Mouse (Mus musculus): ENCODE measurements around the gene Rps6ka2. TPM values are rescaled to one million over a fixed set of nuclear protein-coding genes. Genes with fewer than 3 reads are reported as not detected.
A peak's percentile ranks its signal among the peaks of the same experiment; 100 is the strongest.
"Not testable (repeated sequence)": the region's sequence is repeated elsewhere in the genome, so short reads cannot be mapped to it uniquely, and the experiment has no call there.

Rps6ka2 gene
- polyA plus RNA-seq, 1 experiment from 2014 or later: 22.5 TPM

GRCm38 (mm10) chr17:7285292-7285691, 115.4 kb downstream of the Rps6ka2 start:
- peaks cover 26% of the 10 kb centered on the region for H3K4me1 ChIP-seq (replicated peaks)
- no peak overlapping the region for H3K9ac ChIP-seq
- H3K4me2 ChIP-seq: no peak overlapping the region
- peak overlapping the region; percentile 44; the same call in 1 of the 2 replicates for H3K27ac ChIP-seq (replicated peaks)
- no peaks in the 10 kb centered on the region for H3K27me3 ChIP-seq
- no peaks in the 10 kb centered on the region for H3K9me3 ChIP-seq
- no peak for ATAC-seq (ENCODE audit: low FRiP score, low read depth)
- WGBS: 91% methylated on average over 12 of the region's 12 CpGs
- H3K4me3 ChIP-seq: no peak overlapping the region
- peaks cover 12% of the 10 kb centered on the region for H3K36me3 ChIP-seq

DNA sequence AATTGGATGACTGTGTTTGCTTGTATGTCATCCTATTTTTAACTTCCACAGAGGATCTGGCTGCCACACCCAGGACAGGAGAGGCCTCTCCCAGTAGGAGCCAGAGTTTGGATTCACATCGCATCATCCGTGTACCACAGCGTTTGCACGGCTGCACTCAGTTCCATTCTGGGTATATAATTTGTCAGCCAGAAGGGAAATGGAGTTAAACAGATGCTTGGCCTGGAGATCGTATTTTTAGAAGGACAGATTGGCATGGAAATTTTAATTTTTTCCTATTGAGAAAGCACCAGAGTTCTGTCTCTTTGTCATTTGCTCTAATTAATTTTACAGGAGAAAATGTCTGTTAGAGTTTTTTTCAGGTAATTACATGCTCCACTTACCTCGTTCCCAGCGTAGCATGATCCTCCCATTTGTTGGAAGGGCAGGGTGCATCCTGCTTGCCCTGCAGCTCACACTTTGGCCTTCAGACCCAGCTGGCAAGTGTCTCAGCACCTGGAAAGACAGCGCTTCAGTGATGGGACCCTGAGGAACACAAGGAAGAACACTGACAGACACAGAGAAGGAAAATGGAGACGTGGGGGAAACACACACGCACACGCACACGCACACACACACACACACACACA, 116.6 kb downstream of the Rps6ka2 start:
- peaks cover 26% of the 10 kb centered on the region for H3K4me1 ChIP-seq (replicated peaks)
- H3K9ac ChIP-seq: no peak overlapping the region
- WGBS: 60% methylated on average over 11 of the region's 12 CpGs
- H3K4me2 ChIP-seq: no peak overlapping the region
- no peaks in the 10 kb centered on the region for H3K27me3 ChIP-seq
- H3K4me3 ChIP-seq: no peak overlapping the region
- H3K36me3 ChIP-seq: peaks cover 10% of the 10 kb centered on the region
- ATAC-seq (ENCODE audit: low FRiP score, low read depth): no peak
- H3K27ac ChIP-seq (replicated peaks): 0 out of 2 replicates have a peak overlapping the region, but pooled peaks have one; percentile 43
- H3K9me3 ChIP-seq: no peaks in the 10 kb centered on the region

DNA sequence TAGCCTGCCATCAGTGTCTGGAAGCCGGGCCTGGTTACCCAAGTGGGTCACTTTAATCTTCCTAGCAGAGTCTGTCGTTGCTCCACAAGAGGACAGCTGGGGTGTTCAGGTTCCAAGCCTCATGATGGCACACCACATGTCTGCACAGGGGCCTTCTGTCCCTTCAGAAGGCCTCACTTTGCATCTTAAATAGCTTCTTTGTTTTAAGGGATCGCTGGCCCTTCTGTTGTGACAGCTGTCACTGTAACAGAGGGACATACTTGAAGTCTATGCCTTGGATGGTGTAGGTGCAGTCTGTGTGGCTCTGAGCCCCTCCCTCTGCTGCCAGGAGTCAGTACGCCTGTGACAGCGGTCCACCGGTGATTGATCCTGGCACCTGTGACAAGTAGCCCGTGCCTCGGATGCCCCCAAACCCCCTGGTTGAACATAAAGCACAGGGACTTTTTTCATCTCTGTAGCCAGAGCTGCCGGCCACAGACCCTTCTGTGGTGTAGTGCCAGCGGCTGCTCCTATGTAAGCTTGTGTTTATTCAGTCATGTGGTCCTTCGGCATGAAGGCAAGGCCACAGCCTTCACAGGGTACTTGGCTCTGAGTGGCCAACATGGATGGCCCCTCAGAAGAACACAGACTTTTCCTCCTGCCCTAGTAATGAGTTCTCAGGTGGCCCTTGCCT, 122.2 kb downstream of the Rps6ka2 start:
- peak; percentile 79; the same call in 1 of the 2 replicates for ATAC-seq (ENCODE audit: low FRiP score, low read depth)
- Histone ChIP-seq H3K4me1 (replicated peaks) (peaks cover 11% of the 10 kb centered on the region), H3K9ac (no peak overlapping the region), H3K27ac (replicated peaks) (0 out of 2 replicates have a peak overlapping the region, but pooled peaks have one; percentile 8), H3K4me2 (no peak overlapping the region), H3K9me3 (no peaks in the 10 kb centered on the region), H3K27me3 (no peaks in the 10 kb centered on the region), H3K36me3 (no peaks in the 10 kb centered on the region), H3K4me3 (no peak overlapping the region)
- whole genome bisulfite sequencing: 49% methylated on average over 11 of the region's 11 CpGs

DNA sequence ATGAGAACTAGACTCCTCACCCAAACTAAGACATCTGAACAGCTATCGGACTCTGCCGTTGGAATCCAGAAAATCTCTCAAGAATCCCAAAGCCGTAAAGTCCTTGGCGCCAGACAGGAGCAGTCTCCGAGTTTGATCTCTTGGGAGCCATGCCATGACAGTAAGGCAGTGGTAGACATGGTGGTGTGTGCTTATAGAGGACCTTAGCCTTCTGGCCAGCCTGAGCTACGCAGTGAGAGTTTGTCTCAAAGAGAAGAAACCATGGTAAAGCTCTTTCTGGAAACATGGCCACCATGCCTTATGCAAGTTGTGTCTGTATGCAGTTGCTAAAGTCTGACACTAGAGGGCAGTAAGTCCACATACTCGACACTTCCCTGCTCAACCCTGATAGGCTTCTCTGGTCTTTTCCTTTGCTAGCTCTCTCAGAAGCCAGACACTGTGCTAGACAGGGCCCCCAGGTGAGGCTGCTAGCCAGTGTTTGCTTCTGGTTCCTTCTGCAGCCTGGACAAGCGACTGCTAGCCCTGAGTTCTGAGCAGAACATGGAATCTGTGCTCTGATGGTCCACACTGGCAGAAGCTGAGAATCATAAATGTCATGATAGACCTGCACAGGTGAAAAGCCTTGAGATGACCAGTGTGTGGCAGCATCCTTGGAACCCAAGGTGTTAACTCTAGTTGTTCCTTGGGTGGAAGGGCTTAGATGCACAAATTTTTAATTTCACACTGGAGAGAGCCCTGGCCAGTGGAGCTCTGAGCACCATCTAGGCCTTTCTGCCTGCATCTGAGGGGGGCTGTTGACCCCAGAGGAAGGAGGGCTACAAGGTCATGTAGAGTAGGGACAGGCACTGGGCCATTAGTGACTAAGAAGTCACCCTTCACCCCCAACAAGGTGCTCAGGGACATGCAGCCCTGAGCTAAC, 136.6 kb downstream of the Rps6ka2 start:
- H3K4me2 ChIP-seq; H3K27me3 ChIP-seq; H3K9ac ChIP-seq; H3K36me3 ChIP-seq; H3K4me1 ChIP-seq (replicated peaks); H3K9me3 ChIP-seq; H3K4me3 ChIP-seq; H3K27ac ChIP-seq (replicated peaks): not testable (repeated sequence)
- peak; percentile 92 for ATAC-seq (ENCODE audit: low FRiP score, low read depth)
- WGBS: 70% methylated on average over 8 of the region's 8 CpGs

GRCm38 (mm10) chr17:7315693-7316382, 145.9 kb downstream of the Rps6ka2 start:
- not testable (repeated sequence) for H3K9me3 ChIP-seq; H3K4me3 ChIP-seq; H3K9ac ChIP-seq; H3K36me3 ChIP-seq; H3K27me3 ChIP-seq; H3K4me1 ChIP-seq (replicated peaks); H3K27ac ChIP-seq (replicated peaks); ATAC-seq (ENCODE audit: low FRiP score, low read depth); H3K4me2 ChIP-seq
- 79% methylated on average over 7 of the region's 8 CpGs for WGBS

- not testable (repeated sequence) for H3K27ac ChIP-seq (replicated peaks); H3K9ac ChIP-seq
These were observed 149.9 kb downstream of the Rps6ka2 start for GRCm38 (mm10) chr17:7319789-7320188.

DNA sequence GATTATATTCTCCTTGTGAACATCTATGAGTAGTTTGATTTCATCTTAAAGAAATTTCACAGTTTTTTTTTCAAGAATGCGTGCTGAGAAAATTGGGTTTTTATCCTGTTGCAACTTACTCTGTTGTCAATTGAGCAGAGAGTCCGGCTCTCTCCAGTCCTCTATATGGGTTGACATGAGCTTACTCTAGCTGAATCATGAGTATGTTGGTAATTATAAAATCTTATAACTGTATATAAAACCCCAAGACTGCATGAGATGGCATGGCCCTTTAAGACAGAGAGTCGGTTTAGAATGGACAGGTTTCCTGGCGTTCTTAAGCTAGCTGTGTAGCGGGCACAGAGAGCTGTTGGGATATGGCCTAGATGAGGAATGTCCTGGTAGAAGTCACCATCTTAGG, 154.4 kb downstream of the Rps6ka2 start, which contains the start of gene Tcp10a:
Gene Tcp10a, plus strand, starts transcription at position 301 of the 400 bp plus-strand sequence.
- WGBS: 94% methylated on average over 4 of the region's 5 CpGs
- H3K27me3 ChIP-seq; H3K4me1 ChIP-seq (replicated peaks); H3K9me3 ChIP-seq; H3K36me3 ChIP-seq; H3K4me2 ChIP-seq; H3K9ac ChIP-seq; ATAC-seq (ENCODE audit: low FRiP score, low read depth); H3K27ac ChIP-seq (replicated peaks); H3K4me3 ChIP-seq: not testable (repeated sequence)

More at GRCm38 (mm10) chr17:7319789-7320188, 149.9 kb downstream of the Rps6ka2 start:
- H3K4me2 ChIP-seq; H3K4me3 ChIP-seq; H3K36me3 ChIP-seq; ATAC-seq (ENCODE audit: low FRiP score, low read depth); H3K27me3 ChIP-seq; H3K9me3 ChIP-seq; H3K4me1 ChIP-seq (replicated peaks): not testable (repeated sequence)
- 92% methylated on average over 6 of the region's 6 CpGs for WGBS

- 91% methylated on average over 5 of the region's 8 CpGs for WGBS
- H3K9ac ChIP-seq; H3K27ac ChIP-seq (replicated peaks); H3K9me3 ChIP-seq; ATAC-seq (ENCODE audit: low FRiP score, low read depth); H3K4me1 ChIP-seq (replicated peaks); H3K4me3 ChIP-seq; H3K36me3 ChIP-seq; H3K27me3 ChIP-seq; H3K4me2 ChIP-seq: not testable (repeated sequence)
These were observed 156.5 kb downstream of the Rps6ka2 start for GRCm38 (mm10) chr17:7326415-7326814.

DNA sequence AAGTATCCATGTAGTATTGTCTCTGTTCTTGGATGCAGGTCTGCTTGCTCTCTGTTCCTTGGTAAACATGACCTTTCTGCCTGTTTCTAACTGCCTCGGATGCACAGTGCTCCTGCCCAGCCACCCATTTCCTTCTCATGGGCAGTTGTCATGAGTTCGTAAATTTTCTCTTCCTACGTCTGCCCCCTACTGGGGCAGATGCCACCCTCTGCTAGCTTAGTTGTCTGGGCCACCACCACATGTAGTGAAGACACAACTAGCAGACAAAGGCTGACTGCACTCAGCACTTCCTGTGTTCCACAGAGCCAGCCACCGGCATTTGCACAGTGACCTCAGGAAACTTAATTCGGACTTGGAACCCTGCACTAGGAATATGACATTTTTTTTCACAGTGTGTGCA, 162.8 kb downstream of the Rps6ka2 start:
- not testable (repeated sequence) for H3K36me3 ChIP-seq; ATAC-seq (ENCODE audit: low FRiP score, low read depth); H3K9me3 ChIP-seq; H3K27me3 ChIP-seq; H3K4me2 ChIP-seq; H3K4me3 ChIP-seq; H3K4me1 ChIP-seq (replicated peaks); H3K27ac ChIP-seq (replicated peaks); H3K9ac ChIP-seq
- 72% methylated on average over 4 of the region's 5 CpGs for WGBS

GRCm38 (mm10) chr17:7337381-7337780, 167.5 kb downstream of the Rps6ka2 start:
- H3K9ac ChIP-seq; H3K27me3 ChIP-seq; H3K36me3 ChIP-seq; H3K4me2 ChIP-seq; ATAC-seq (ENCODE audit: low FRiP score, low read depth); H3K4me1 ChIP-seq (replicated peaks); H3K4me3 ChIP-seq; H3K9me3 ChIP-seq; H3K27ac ChIP-seq (replicated peaks): not testable (repeated sequence)
- WGBS: 75% methylated on average over 7 of the region's 9 CpGs

GRCm38 (mm10) chr17:7348765-7349164, 178.8 kb downstream of the Rps6ka2 start:
- not testable (repeated sequence) for H3K4me3 ChIP-seq; H3K9ac ChIP-seq; H3K9me3 ChIP-seq; H3K36me3 ChIP-seq; H3K27me3 ChIP-seq; H3K4me2 ChIP-seq; H3K27ac ChIP-seq (replicated peaks); ATAC-seq (ENCODE audit: low FRiP score, low read depth); H3K4me1 ChIP-seq (replicated peaks)
- WGBS: 63% methylated on average over 2 of the region's 3 CpGs

All from hindbrain, embryonic 15.5 days (tissue).